Comparison of ENCODE assay signal across 7 mouse cellular contexts in genomic region chr5:149678100-149678989, GRCm38 (mm10). TPM values are rescaled to one million over a fixed set of nuclear protein-coding genes. Genes with fewer than 3 reads are reported as not detected.
DNase-seq lines count a peak whose midpoint lies in the region; ATAC-seq lines count a peak whose summit lies in the region.

Gene B3glct, plus strand, starts transcription at chr5:149678230.

- peak; percentile 94 for ATAC-seq in embryonic facial prominence, embryonic 11.5 days (replicated peaks; ENCODE audit: insufficient number of reproducible peaks, low FRiP score, low TSS enrichment, low read depth)
- ATAC-seq in granulocyte monocyte progenitor cell, adult 5-6 weeks (replicated peaks; ENCODE audit: poor library complexity, severe bottlenecking): peak; percentile 87
- peak; percentile 97 for ATAC-seq in midbrain, embryonic 12.5 days (ENCODE audit: low FRiP score, low read depth)

- peak; percentile 94 for DNase-seq in adrenal gland, postnatal 14 days
- peak; percentile 87 for DNase-seq in embryonic facial prominence, embryonic 11.5 days (ENCODE audit: low spot score)
- peak; percentile 62 for DNase-seq in kidney, adult 11 months
- DNase-seq in limb, embryonic 10.5 days (ENCODE audit: low spot score): peak; percentile 91
- peak; percentile 50 for DNase-seq in skeletal muscle tissue, adult 2 months (ENCODE audit: low read depth, low spot score)

- peak within 1 kb of the TSS; percentile 92 for H3K9ac ChIP-seq in embryonic facial prominence, embryonic 11.5 days (replicated peaks; ENCODE audit: low read length)
- peak within 1 kb of the TSS; percentile 73 for H3K9ac ChIP-seq in midbrain, embryonic 12.5 days (replicated peaks)

- no peaks in the 10 kb centered on the region for H3K4me1 ChIP-seq in embryonic facial prominence, embryonic 11.5 days (ENCODE audit: control insufficient read depth, insufficient read depth, low read length)
- H3K4me1 ChIP-seq in limb, embryonic 10.5 days: peaks cover 47% of the 10 kb centered on the region
- peaks cover 6% of the 10 kb centered on the region; the same call in 1 of the 2 replicates for H3K4me1 ChIP-seq in midbrain, embryonic 12.5 days

- H3K36me3 ChIP-seq in embryonic facial prominence, embryonic 11.5 days (replicated peaks; ENCODE audit: control insufficient read depth, insufficient read depth, low read depth, low read length): no peaks in the 10 kb centered on the region
- H3K36me3 ChIP-seq in limb, embryonic 10.5 days: peaks cover 4% of the 10 kb centered on the region; the same call in 1 of the 2 replicates
- no peaks in the 10 kb centered on the region for H3K36me3 ChIP-seq in midbrain, embryonic 12.5 days

- H3K4me2 ChIP-seq in embryonic facial prominence, embryonic 11.5 days (ENCODE audit: low read depth, low read length): peak within 1 kb of the TSS; percentile 89
- peak within 1 kb of the TSS; percentile 95 for H3K4me2 ChIP-seq in midbrain, embryonic 12.5 days (replicated peaks)

- no peaks in the 10 kb centered on the region for H3K9me3 ChIP-seq in embryonic facial prominence, embryonic 11.5 days (replicated peaks; ENCODE audit: control insufficient read depth, low read length)
- H3K9me3 ChIP-seq in limb, embryonic 10.5 days (replicated peaks): no peaks in the 10 kb centered on the region
- no peaks in the 10 kb centered on the region for H3K9me3 ChIP-seq in midbrain, embryonic 12.5 days

- under 1% methylated on average over 85 of the region's 106 CpGs for WGBS in embryonic facial prominence, embryonic 11.5 days
- WGBS in limb, embryonic 10.5 days: under 1% methylated on average over 96 of the region's 106 CpGs
- WGBS in midbrain, embryonic 12.5 days: 0% methylated on average over 68 of the region's 106 CpGs

- H3K4me3 ChIP-seq in embryonic facial prominence, embryonic 11.5 days (ENCODE audit: low read depth, low read length): peak within 1 kb of the TSS; percentile 73
- peak within 1 kb of the TSS; percentile 85 for H3K4me3 ChIP-seq in limb, embryonic 10.5 days
- peak within 1 kb of the TSS; percentile 74 for H3K4me3 ChIP-seq in midbrain, embryonic 12.5 days

- H3K27me3 ChIP-seq in embryonic facial prominence, embryonic 11.5 days (ENCODE audit: control insufficient read depth, insufficient read depth, low read length): no peaks in the 10 kb centered on the region
- no peaks in the 10 kb centered on the region for H3K27me3 ChIP-seq in limb, embryonic 10.5 days (ENCODE audit: low read depth, poor library complexity, severe bottlenecking)
- H3K27me3 ChIP-seq in midbrain, embryonic 12.5 days: peaks cover 10% of the 10 kb centered on the region

- peak within 1 kb of the TSS; percentile 78 for H3K27ac ChIP-seq in embryonic facial prominence, embryonic 11.5 days (replicated peaks; ENCODE audit: low read depth, low read length)
- peak within 1 kb of the TSS; percentile 99 for H3K27ac ChIP-seq in limb, embryonic 10.5 days
- peak within 1 kb of the TSS; percentile 71 for H3K27ac ChIP-seq in midbrain, embryonic 12.5 days (replicated peaks)

RNA-seq across cellular contexts. Expression of gene B3glct, which starts in this region (rescaled TPM):
- total RNA-seq in adrenal gland, postnatal 14 days (2021): 20.5 and 22.9 TPM in 2 replicates
- polyA plus RNA-seq in embryonic facial prominence, embryonic 11.5 days (2014; fragmentation: Nextera tagmentation; extraction: Ambion mirVana): 16.8 and 19.0 TPM in 2 replicates
- 10.4 and 14.2 TPM in 2 replicates for total RNA-seq in granulocyte monocyte progenitor cell, adult 5-6 weeks (2014; fragmentation: Nextera tagmentation)
- 4.8 and 10.1 TPM in 2 replicates for total RNA-seq in granulocyte monocyte progenitor cell, adult 5-6 weeks (2017)
- polyA plus RNA-seq in limb, embryonic 10.5 days (2016; fragmentation: Nextera tagmentation; extraction: Ambion mirVana): 20.4 and 21.1 TPM in 2 replicates
- 15.2 and 16.0 TPM in 2 replicates for polyA plus RNA-seq in midbrain, embryonic 12.5 days (2016; fragmentation: Nextera tagmentation; extraction: Ambion mirVana)

Comparison
In these comparisons a context has a peak if more than half of its experiments do, and no peak if none do; other contexts are left out.
1. Peak in every context shown above with its lines: DNase-seq, ATAC-seq, H3K4me3 ChIP-seq and H3K27ac ChIP-seq.